Mouse (Mus musculus): Measurements from ENCODE around the gene N4bp1. TPM values are rescaled to one million over a fixed set of nuclear protein-coding genes. Genes with fewer than 3 reads are reported as not detected.

N4bp1 gene
- total and polyA plus RNA-seq, 2 experiments from 2014 or later, result 4.9 to 15.5 TPM

GRCm38 (mm10) chr8:86800966-86801365 lies 84.1 kb downstream of the N4bp1 start:
- H3K4me3 ChIP-seq (ENCODE audit: low read length), result no peak overlapping the region
- ATAC-seq (no peak), DNase-seq (ENCODE audit: low spot score) (no peak)
- no peak overlapping the region for H3K4me2 ChIP-seq (ENCODE audit: low read depth, low read length)
- H3K36me3 ChIP-seq (ENCODE audit: insufficient read depth, low read length), result no peaks in the 10 kb centered on the region
- no peaks in the 10 kb centered on the region for H3K9me3 ChIP-seq (ENCODE audit: low read length)
- WGBS, result 70% methylated on average over 4 of the region's 4 CpGs
- H3K4me1 ChIP-seq (ENCODE audit: insufficient read depth, low read length), result no peaks in the 10 kb centered on the region
- H3K27ac ChIP-seq, result no peak overlapping the region
- no peak for TF ChIP-seq CTCF (IDR thresholded peaks at IDR 0.05; ENCODE audit: low read depth)
- no peaks in the 10 kb centered on the region for H3K27me3 ChIP-seq (ENCODE audit: insufficient read depth, low read length)
- no peak overlapping the region for H3K9ac ChIP-seq (replicated peaks; ENCODE audit: low read length)

- Histone ChIP-seq H3K9me3 (ENCODE audit: low read length) (no peaks in the 10 kb centered on the region), H3K4me2 (ENCODE audit: low read depth, low read length) (no peak overlapping the region), H3K4me3 (ENCODE audit: low read length) (no peak overlapping the region), H3K36me3 (ENCODE audit: insufficient read depth, low read length) (no peaks in the 10 kb centered on the region), H3K27me3 (ENCODE audit: insufficient read depth, low read length) (no peaks in the 10 kb centered on the region), H3K9ac (replicated peaks; ENCODE audit: low read length) (no peak overlapping the region), H3K27ac (no peak overlapping the region), H3K4me1 (ENCODE audit: insufficient read depth, low read length) (no peaks in the 10 kb centered on the region)
- ATAC-seq, result no peak
- WGBS, result 94% methylated on average over 6 of the region's 6 CpGs
- TF ChIP-seq CTCF (IDR thresholded peaks at IDR 0.05; ENCODE audit: low read depth), result no peak
- DNase-seq (ENCODE audit: low spot score), result no peak
These were observed 86.9 kb downstream of the N4bp1 start for GRCm38 (mm10) chr8:86798141-86798540.

- Histone ChIP-seq H3K4me3 (ENCODE audit: low read length) (no peak overlapping the region), H3K4me1 (ENCODE audit: insufficient read depth, low read length) (no peaks in the 10 kb centered on the region), H3K9me3 (ENCODE audit: low read length) (no peaks in the 10 kb centered on the region), H3K9ac (replicated peaks; ENCODE audit: low read length) (no peak overlapping the region), H3K4me2 (ENCODE audit: low read depth, low read length) (no peak overlapping the region), H3K36me3 (ENCODE audit: insufficient read depth, low read length) (no peaks in the 10 kb centered on the region), H3K27me3 (ENCODE audit: insufficient read depth, low read length) (no peaks in the 10 kb centered on the region), H3K27ac (no peak overlapping the region)
- DNase-seq (ENCODE audit: low spot score) (no peak), ATAC-seq (no peak)
- WGBS, result 78% methylated on average over 2 of the region's 2 CpGs
- no peak for TF ChIP-seq CTCF (IDR thresholded peaks at IDR 0.05; ENCODE audit: low read depth)
These were observed 87.4 kb downstream of the N4bp1 start for GRCm38 (mm10) chr8:86797705-86798104.

- no peak for TF ChIP-seq CTCF (IDR thresholded peaks at IDR 0.05; ENCODE audit: low read depth)
- Histone ChIP-seq H3K27me3 (ENCODE audit: insufficient read depth, low read length) (no peaks in the 10 kb centered on the region), H3K4me3 (ENCODE audit: low read length) (no peak overlapping the region), H3K27ac (no peak overlapping the region), H3K4me2 (ENCODE audit: low read depth, low read length) (no peak overlapping the region), H3K9me3 (ENCODE audit: low read length) (no peaks in the 10 kb centered on the region), H3K9ac (replicated peaks; ENCODE audit: low read length) (no peak overlapping the region), H3K4me1 (ENCODE audit: insufficient read depth, low read length) (0 out of 2 replicates have a peak, but pooled peaks cover 3% of the 10 kb centered on the region), H3K36me3 (ENCODE audit: insufficient read depth, low read length) (no peaks in the 10 kb centered on the region)
- 36% methylated on average over 6 of the region's 6 CpGs for WGBS
- DNase-seq (ENCODE audit: low spot score) (no peak), ATAC-seq (no peak)
These were observed 90.3 kb downstream of the N4bp1 start for GRCm38 (mm10) chr8:86794716-86795115.

- Histone ChIP-seq H3K36me3 (ENCODE audit: insufficient read depth, low read length) (no peaks in the 10 kb centered on the region), H3K9me3 (ENCODE audit: low read length) (no peaks in the 10 kb centered on the region), H3K4me2 (ENCODE audit: low read depth, low read length) (no peak overlapping the region), H3K4me1 (ENCODE audit: insufficient read depth, low read length) (0 out of 2 replicates have a peak, but pooled peaks cover 3% of the 10 kb centered on the region), H3K27ac (no peak overlapping the region), H3K9ac (replicated peaks; ENCODE audit: low read length) (no peak overlapping the region), H3K4me3 (ENCODE audit: low read length) (no peak overlapping the region), H3K27me3 (ENCODE audit: insufficient read depth, low read length) (no peaks in the 10 kb centered on the region)
- DNase-seq (ENCODE audit: low spot score) (no peak), ATAC-seq (no peak)
- 82% methylated on average over 6 of the region's 6 CpGs for WGBS
- TF ChIP-seq CTCF (IDR thresholded peaks at IDR 0.05; ENCODE audit: low read depth), result no peak
These were observed 93.5 kb downstream of the N4bp1 start for GRCm38 (mm10) chr8:86791542-86791941.

GRCm38 (mm10) chr8:86789576-86789975 lies 95.5 kb downstream of the N4bp1 start:
- Histone ChIP-seq H3K27me3 (ENCODE audit: insufficient read depth, low read length) (no peaks in the 10 kb centered on the region), H3K36me3 (ENCODE audit: insufficient read depth, low read length) (no peaks in the 10 kb centered on the region), H3K9me3 (ENCODE audit: low read length) (no peaks in the 10 kb centered on the region), H3K4me1 (ENCODE audit: insufficient read depth, low read length) (0 out of 2 replicates have a peak, but pooled peaks cover 3% of the 10 kb centered on the region), H3K9ac (replicated peaks; ENCODE audit: low read length) (no peak overlapping the region), H3K4me3 (ENCODE audit: low read length) (no peak overlapping the region), H3K4me2 (ENCODE audit: low read depth, low read length) (no peak overlapping the region), H3K27ac (no peak overlapping the region)
- WGBS, result 65% methylated on average over 1 of the region's 1 CpGs
- ATAC-seq (no peak), DNase-seq (ENCODE audit: low spot score) (no peak)
- no peak for TF ChIP-seq CTCF (IDR thresholded peaks at IDR 0.05; ENCODE audit: low read depth)

- 67% methylated on average over 12 of the region's 12 CpGs for WGBS
- Histone ChIP-seq H3K36me3 (ENCODE audit: insufficient read depth, low read length) (no peaks in the 10 kb centered on the region), H3K4me1 (ENCODE audit: insufficient read depth, low read length) (0 out of 2 replicates have a peak, but pooled peaks cover 3% of the 10 kb centered on the region), H3K4me2 (ENCODE audit: low read depth, low read length) (no peak overlapping the region), H3K4me3 (ENCODE audit: low read length) (no peak overlapping the region), H3K27ac (no peak overlapping the region), H3K27me3 (ENCODE audit: insufficient read depth, low read length) (no peaks in the 10 kb centered on the region), H3K9ac (replicated peaks; ENCODE audit: low read length) (no peak overlapping the region), H3K9me3 (ENCODE audit: low read length) (no peaks in the 10 kb centered on the region)
- no peak for ATAC-seq
- DNase-seq (ENCODE audit: low spot score), result peak; percentile 7
- no peak for TF ChIP-seq CTCF (IDR thresholded peaks at IDR 0.05; ENCODE audit: low read depth)
These were observed 97.1 kb downstream of the N4bp1 start for GRCm38 (mm10) chr8:86787891-86788420.

All from hindbrain, postnatal 0 days (tissue).